Mouse (Mus musculus): ENCODE measurements around the gene Gm10424.
"Not testable (repeated sequence)": the region's sequence is repeated elsewhere in the genome, so short reads cannot be mapped to it uniquely, and the experiment has no call there.

The Gm10424 gene

DNA sequence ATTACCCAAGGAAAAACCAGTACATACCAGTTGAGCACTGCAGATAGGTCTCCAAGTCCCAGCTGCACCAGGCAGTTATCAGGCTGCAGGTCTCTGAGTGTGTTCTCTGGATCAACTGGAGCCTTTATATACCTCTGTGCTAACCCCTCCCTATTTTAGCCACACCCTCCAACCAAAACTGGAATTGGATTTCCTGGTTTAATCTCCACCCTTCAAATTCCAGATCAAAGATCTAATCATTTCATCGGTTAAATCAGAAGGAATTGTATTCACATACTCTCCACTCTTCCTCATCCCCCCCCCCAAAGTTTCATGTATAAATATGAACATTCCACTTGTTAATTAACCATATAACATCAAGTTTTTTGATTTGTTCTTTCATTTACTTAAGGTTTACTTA lies at the start of gene Gm10424:
Gene Gm10424, minus strand, starts transcription at position 101 of the 400 bp plus-strand sequence.
- not testable (repeated sequence) for DNase-seq

DNA sequence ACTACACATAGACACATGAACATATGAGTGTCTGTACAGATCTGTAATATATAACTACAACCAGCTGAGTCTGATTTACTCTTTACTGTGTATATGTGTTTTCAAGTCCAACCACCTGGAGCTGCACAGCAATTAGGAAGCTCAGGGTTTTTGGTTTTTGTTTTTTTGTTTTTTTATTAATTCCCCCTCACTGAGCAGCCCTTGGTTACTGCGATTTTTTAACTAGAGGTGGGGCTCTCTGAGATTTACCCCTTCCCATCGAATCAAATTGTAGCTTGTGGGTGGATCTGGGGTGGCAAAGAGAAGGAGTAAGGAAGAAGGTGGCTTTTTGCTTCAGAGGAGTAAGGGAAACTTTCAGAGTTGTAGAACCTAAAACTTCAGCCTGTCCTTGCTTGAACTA lies 33.0 kb upstream of the Gm10424 start, which contains the start of gene Gm3259:
Gene Gm3259, plus strand, starts transcription at position 301 of the 400 bp plus-strand sequence.
- not testable (repeated sequence) for DNase-seq
